Mouse (Mus musculus): Measurements from ENCODE around the gene Pltp.

GRCm38 (mm10) chr2:164815821-164816220 is 41.7 kb downstream of the Pltp start:
- no peak for TF ChIP-seq CTCF (conservative IDR thresholded peaks at IDR 0.05 in 1 of 2, IDR thresholded peaks at IDR 0.05 in 1 of 2; ENCODE audit: low read depth in 2 of 2, low read length in 2 of 2)
- no peak for TF ChIP-seq RCOR1 (conservative IDR thresholded peaks at IDR 0.05; ENCODE audit: low read depth, low read length)
- TF ChIP-seq KAT2A (IDR thresholded peaks at IDR 0.05; ENCODE audit: insufficient replicate concordance, low read length): no peak
- TF ChIP-seq POLR2A (IDR thresholded peaks at IDR 0.05; ENCODE audit: low read depth, low read length): no peak
- no peak for TF ChIP-seq ZC3H11A (IDR thresholded peaks at IDR 0.05; ENCODE audit: low read depth, low read length)
- TF ChIP-seq JUND (conservative IDR thresholded peaks at IDR 0.05; ENCODE audit: low read depth, low read length): no peak
- TF ChIP-seq NRF1 (IDR thresholded peaks at IDR 0.05; ENCODE audit: low read depth, low read length): no peak
- TF ChIP-seq CHD2 (IDR thresholded peaks at IDR 0.05; ENCODE audit: low read length): no peak
- TF ChIP-seq HCFC1 (IDR thresholded peaks at IDR 0.05; ENCODE audit: low read depth, low read length): no peak
- TF ChIP-seq JUN (IDR thresholded peaks at IDR 0.05; ENCODE audit: insufficient read depth, low read depth, low read length): no peak
- no peak for TF ChIP-seq POLR2AphosphoS2 (IDR thresholded peaks at IDR 0.05; ENCODE audit: low read depth, low read length)
